Mouse (Mus musculus) intestine, postnatal 0 days (tissue): ENCODE measurements around the gene Fgfr2. TPM values are rescaled to one million over a fixed set of nuclear protein-coding genes. Genes with fewer than 3 reads are reported as not detected.
A peak's percentile ranks its signal among the peaks of the same experiment; 100 is the strongest.
"Not testable (repeated sequence)": the region's sequence is repeated elsewhere in the genome, so short reads cannot be mapped to it uniquely, and the experiment has no call there.

Source experiments
- ATAC-seq: fragments of 200-750 bp; cut with Nextera tagmentation; 2 replicates; pipeline ENCODE4 v1.8.0; 2017; ENCODE audit warnings: mild to moderate bottlenecking, moderate TSS enrichment, moderate library complexity
- H3K27ac ChIP-seq: fragments of 300-500 bp; sonication (generic); 2 replicates; pipeline ENCODE4 v1.5.1; 2014; ENCODE audit warnings: mild to moderate bottlenecking, low read depth, low read length, moderate library complexity
- H3K27me3 ChIP-seq: fragments of 300-500 bp; sonication (generic); replicated peaks from 2 replicates; pipeline ENCODE4 v1.6.1; 2014; ENCODE audit warnings: low read length, mixed read lengths; ENCODE audit not compliant: control insufficient read depth, insufficient read depth
- H3K36me3 ChIP-seq: fragments of 300-500 bp; sonication (generic); 2 replicates; pipeline ENCODE4 v1.6.1; 2014; ENCODE audit warnings: mild to moderate bottlenecking, moderate library complexity; ENCODE audit not compliant: control insufficient read depth, insufficient read depth
- H3K4me1 ChIP-seq: fragments of 300-500 bp; sonication (generic); replicated peaks from 2 replicates; pipeline ENCODE4 v1.6.1; 2014; ENCODE audit warnings: antibody characterized with exemption, low read length, mixed read lengths; ENCODE audit not compliant: control insufficient read depth, insufficient read depth
- H3K4me2 ChIP-seq: fragments of 300-500 bp; sonication (generic); replicated peaks from 2 replicates; pipeline ENCODE4 v1.6.1; 2014; ENCODE audit warnings: low read depth, mild to moderate bottlenecking, moderate library complexity
- H3K4me3 ChIP-seq: fragments of 300-500 bp; sonication (generic); 2 replicates; pipeline ENCODE4 v1.5.1; 2014; ENCODE audit warnings: low read depth, low read length
- H3K9ac ChIP-seq: fragments of 300-500 bp; sonication (generic); 2 replicates; pipeline ENCODE4 v1.6.1; 2014; ENCODE audit warnings: mild to moderate bottlenecking, low read depth, low read length
- H3K9me3 ChIP-seq: fragments of 300-500 bp; sonication (generic); 2 replicates; pipeline ENCODE4 v1.6.1; 2016; ENCODE audit warnings: mixed run types; ENCODE audit not compliant: control insufficient read depth
- CTCF ChIP-seq: sonication (generic); IDR thresholded peaks from 2 replicates; pipeline ENCODE4 v1.5.1; 2016; ENCODE audit warnings: low read depth, mild to moderate bottlenecking, control low read depth, antibody characterized with exemption, moderate library complexity
- WGBS: fragments of 180-500 bp; shearing (Covaris S2); extraction: QIAGEN DNeasy Blood & Tissue Kit; methylation state at CpG from one replicate; pipeline ENCODE4 v1.1.7; 2014; 5-methylcytosine and 5-hydroxymethylcytosine counted together
- polyA plus RNA-seq: library from polyadenylated mRNA; unstranded; fragments of >200 nt; fragmentation: Nextera tagmentation; extraction: Ambion mirVana; gene quantifications from 2 replicates; pipeline ENCODE4 v1.2.1, GENCODE M21; 2015

Fgfr2 gene
- polyA plus RNA-seq, 1 experiment from 2014 or later = 29.5 TPM

DNA sequence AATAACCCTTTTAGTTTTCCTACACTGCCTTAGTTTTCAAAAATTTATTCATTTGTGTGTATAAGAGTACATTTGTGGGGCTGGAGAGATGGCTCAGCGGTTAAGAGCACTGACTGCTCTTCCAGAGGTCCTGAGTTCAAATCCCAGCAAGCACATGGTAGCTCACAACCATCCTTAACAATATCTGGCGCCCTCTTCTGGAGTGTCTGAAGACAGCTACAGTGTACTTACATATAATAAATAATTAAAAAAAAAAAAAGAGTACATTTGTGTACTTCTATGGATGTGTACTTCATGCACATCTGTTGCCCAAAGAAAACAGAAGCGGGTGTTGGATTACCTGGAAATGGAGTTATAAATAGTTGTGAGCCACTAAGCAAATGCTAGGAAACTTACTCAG is 2644.1 kb downstream of the Fgfr2 start:
- H3K27me3 ChIP-seq, H3K36me3 ChIP-seq, H3K4me1 ChIP-seq, H3K27ac ChIP-seq, H3K9ac ChIP-seq, H3K4me2 ChIP-seq, ATAC-seq, H3K4me3 ChIP-seq, H3K9me3 ChIP-seq: not testable (repeated sequence)
- 87% methylated on average over 3 of the region's 3 CpGs for WGBS
- TF ChIP-seq CTCF = peak; percentile 26; the same call in 1 of the 2 replicates

DNA sequence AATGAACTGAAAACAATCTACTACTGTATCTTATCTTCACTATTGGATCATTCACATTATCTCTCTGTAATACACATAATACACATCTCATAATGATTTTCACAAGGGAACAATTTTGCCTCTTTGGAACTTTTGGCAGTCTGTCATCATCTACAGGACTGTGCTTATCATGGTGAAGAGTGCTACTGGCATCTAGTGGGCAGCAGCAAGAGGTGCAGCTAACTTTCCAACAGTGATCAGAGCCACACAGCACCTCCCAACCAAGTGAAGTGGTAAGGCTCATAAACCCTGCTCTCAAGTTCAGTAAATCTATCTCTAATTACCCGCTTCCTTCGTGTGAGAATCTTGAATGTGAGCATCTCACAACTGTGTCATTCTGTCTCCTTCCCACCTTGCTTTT is 2647.2 kb downstream of the Fgfr2 start:
- H3K4me3 ChIP-seq = no peak overlapping the region
- H3K4me2 ChIP-seq = no peak overlapping the region
- ATAC-seq = no peak
- H3K36me3 ChIP-seq = peaks cover 1% of the 10 kb centered on the region; the same call in 1 of the 2 replicates
- WGBS = 33% methylated on average over 2 of the region's 2 CpGs
- TF ChIP-seq CTCF = peak; percentile 98
- no peaks in the 10 kb centered on the region for H3K4me1 ChIP-seq
- no peaks in the 10 kb centered on the region for H3K9me3 ChIP-seq
- no peaks in the 10 kb centered on the region for H3K27me3 ChIP-seq
- H3K9ac ChIP-seq = no peak overlapping the region
- H3K27ac ChIP-seq = no peak overlapping the region

DNA sequence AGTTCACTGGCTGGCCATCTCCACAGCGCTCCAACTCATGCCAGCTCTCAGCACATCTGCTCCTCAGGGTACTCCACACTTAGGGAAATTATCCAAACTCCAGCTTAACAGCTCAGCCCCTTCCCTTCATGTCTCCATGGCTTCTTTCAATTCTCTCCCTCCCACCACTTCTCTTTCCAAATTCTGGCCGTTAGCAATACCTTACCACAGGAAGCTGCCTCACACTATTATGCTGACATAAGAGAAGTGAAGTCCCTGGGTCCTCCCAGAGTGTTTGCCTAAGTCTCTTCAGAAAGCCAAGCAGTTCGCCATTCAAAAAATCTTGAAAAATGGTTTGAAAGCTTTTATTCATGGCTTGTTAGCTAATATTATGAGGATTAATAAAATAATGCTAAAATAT is 2649.3 kb downstream of the Fgfr2 start:
- H3K4me1 ChIP-seq = no peaks in the 10 kb centered on the region
- ATAC-seq = no peak
- H3K4me3 ChIP-seq = no peak overlapping the region
- no peaks in the 10 kb centered on the region for H3K9me3 ChIP-seq
- H3K27me3 ChIP-seq = no peaks in the 10 kb centered on the region
- no peak overlapping the region for H3K27ac ChIP-seq
- TF ChIP-seq CTCF = no peak
- no peak overlapping the region for H3K9ac ChIP-seq
- 78% methylated on average over 3 of the region's 3 CpGs for WGBS
- no peaks in the 10 kb centered on the region for H3K36me3 ChIP-seq
- no peak overlapping the region for H3K4me2 ChIP-seq

DNA sequence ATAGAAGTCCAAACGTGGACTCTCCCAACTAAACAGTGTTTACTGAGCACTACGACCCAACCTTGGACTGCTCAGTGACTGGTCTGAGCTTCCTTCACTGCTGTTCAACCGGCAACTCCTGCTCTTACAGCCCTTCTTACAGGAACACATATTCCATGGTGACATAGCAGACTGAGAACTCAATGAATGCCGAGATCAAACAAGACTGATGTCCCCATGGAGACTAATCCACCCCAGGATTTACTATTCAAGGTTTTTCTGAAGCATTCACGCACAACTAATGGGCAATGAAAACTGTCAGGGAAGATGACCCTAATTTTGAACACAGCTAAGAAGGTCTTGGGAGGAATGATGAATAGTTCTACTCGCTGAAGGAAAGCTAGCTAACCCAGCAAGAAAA is 2650.5 kb downstream of the Fgfr2 start:
- no peak for ATAC-seq
- no peaks in the 10 kb centered on the region for H3K36me3 ChIP-seq
- no peak for TF ChIP-seq CTCF
- H3K27ac ChIP-seq = no peak overlapping the region
- H3K9me3 ChIP-seq = no peaks in the 10 kb centered on the region
- no peak overlapping the region for H3K4me3 ChIP-seq
- 70% methylated on average over 6 of the region's 6 CpGs for WGBS
- no peak overlapping the region for H3K9ac ChIP-seq
- no peak overlapping the region for H3K4me2 ChIP-seq
- no peaks in the 10 kb centered on the region for H3K27me3 ChIP-seq
- no peaks in the 10 kb centered on the region for H3K4me1 ChIP-seq

DNA sequence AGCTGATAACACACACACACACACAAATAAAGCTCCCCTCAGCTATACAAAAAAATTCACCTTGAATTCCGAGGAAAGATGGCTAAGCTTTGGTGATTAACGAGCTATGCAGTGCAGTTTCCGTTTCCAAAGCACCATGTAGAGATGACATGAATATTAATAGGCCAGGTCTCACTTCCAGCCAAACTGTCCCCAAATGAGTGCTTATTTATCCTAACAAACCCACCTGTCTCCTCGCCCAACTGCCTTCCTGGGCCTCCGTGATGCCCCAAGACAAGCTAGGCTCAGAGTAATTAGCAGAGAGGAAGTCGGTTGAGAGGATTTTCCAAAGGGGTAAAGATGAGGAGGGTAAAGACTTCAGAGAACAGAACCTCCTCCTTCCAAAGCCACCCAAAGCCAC is 2652.1 kb downstream of the Fgfr2 start:
- H3K27me3 ChIP-seq = no peaks in the 10 kb centered on the region
- no peak overlapping the region for H3K4me2 ChIP-seq
- 65% methylated on average over 6 of the region's 6 CpGs for WGBS
- no peak for TF ChIP-seq CTCF
- H3K4me3 ChIP-seq = no peak overlapping the region
- H3K9ac ChIP-seq = no peak overlapping the region
- ATAC-seq = no peak
- no peak overlapping the region for H3K27ac ChIP-seq
- 0 out of 2 replicates have a peak, but pooled peaks cover 1% of the 10 kb centered on the region for H3K36me3 ChIP-seq
- no peaks in the 10 kb centered on the region for H3K4me1 ChIP-seq
- H3K9me3 ChIP-seq = no peaks in the 10 kb centered on the region

DNA sequence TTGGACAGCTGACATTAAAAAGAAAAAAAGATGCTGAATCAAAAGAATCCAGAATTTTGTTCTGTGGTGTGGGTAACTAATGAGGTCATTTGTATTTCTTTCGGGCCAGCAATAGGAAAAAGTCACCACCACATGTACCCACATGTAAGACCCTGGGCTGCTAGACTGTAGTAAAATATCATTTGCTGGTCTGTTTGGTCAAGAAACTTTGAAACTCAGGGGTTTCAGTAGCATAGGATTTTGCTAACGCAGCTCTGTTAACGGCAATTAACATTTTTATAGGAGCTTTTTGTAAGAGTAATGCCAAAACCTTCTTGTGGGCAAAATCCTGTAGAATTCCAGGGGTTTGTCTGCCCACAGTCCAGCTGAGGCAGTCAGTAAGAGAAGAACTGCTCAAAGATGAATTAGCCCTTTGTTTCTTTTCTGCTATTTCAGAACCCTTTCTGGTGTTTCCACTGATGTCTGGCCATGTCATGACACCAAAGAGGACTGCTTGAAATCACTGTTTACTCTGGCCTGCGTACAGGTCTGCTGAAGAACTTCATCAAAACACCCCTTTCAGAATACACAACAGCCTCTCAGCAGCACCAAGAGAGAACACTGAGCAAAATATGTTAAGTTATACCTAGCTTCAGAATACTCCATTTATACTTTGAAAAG is 2667.4 kb downstream of the Fgfr2 start:
- Histone ChIP-seq H3K36me3 (peaks cover 31% of the 10 kb centered on the region; the same call in 1 of the 2 replicates), H3K27me3 (no peaks in the 10 kb centered on the region), H3K27ac (no peak overlapping the region), H3K4me2 (no peak overlapping the region), H3K4me3 (no peak overlapping the region), H3K4me1 (no peaks in the 10 kb centered on the region), H3K9ac (no peak overlapping the region), H3K9me3 (no peaks in the 10 kb centered on the region)
- 77% methylated on average over 4 of the region's 4 CpGs for whole genome bisulfite sequencing
- TF ChIP-seq CTCF = no peak
- ATAC-seq = no peak

DNA sequence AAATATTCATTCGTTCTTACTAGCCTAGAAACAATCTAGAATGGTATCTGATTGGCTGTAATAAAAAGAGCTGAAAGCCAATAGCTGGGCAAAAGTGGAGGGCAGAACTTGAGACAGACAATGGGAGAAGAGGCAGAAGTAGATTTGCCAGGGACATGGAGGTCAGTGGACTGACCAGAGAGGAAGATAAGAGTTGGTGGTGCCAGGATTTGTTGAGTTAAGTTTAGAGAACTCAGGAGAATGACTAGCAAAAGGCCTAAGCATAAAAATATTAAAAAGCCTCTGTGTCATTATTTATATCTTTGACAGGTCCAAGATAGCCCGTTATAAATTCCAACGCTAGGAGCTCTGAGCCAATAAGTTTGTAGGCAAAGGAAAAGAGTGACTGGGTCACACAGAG is 2668.9 kb downstream of the Fgfr2 start:
- H3K27me3 ChIP-seq = no peaks in the 10 kb centered on the region
- ATAC-seq = no peak
- TF ChIP-seq CTCF = no peak
- H3K36me3 ChIP-seq = peaks cover 31% of the 10 kb centered on the region
- whole genome bisulfite sequencing = 40% methylated on average over 3 of the region's 3 CpGs
- no peak overlapping the region for H3K4me2 ChIP-seq
- no peak overlapping the region for H3K9ac ChIP-seq
- H3K27ac ChIP-seq = no peak overlapping the region
- no peaks in the 10 kb centered on the region for H3K4me1 ChIP-seq
- no peaks in the 10 kb centered on the region for H3K9me3 ChIP-seq
- H3K4me3 ChIP-seq = no peak overlapping the region
